Mouse (Mus musculus) megakaryocyte-erythroid progenitor cell, adult 5-6 weeks (primary cell): ENCODE results near the gene Fam193b. TPM values are rescaled to one million over a fixed set of nuclear protein-coding genes. Genes with fewer than 3 reads are reported as not detected.
"Not testable (repeated sequence)": the region's sequence is repeated elsewhere in the genome, so short reads cannot be mapped to it uniquely, and the experiment has no call there.

Experiments used
- ATAC-seq: replicated peaks from 2 replicates; pipeline ENCODE4 v1.8.0; 2016; ENCODE audit warnings: mild to moderate bottlenecking, inconsistent platforms; ENCODE audit not compliant: severe bottlenecking, poor library complexity, low FRiP score, low TSS enrichment
- total RNA-seq, 2 experiments: library from RNA; stranded (forward) in 1 of 2; stranded (reverse) in 1 of 2; fragments of 200-1000, 215-1000 nt in 1 of 2; fragments of >200 nt in 1 of 2; fragmentation: Nextera tagmentation in 1 of 2; gene quantifications; 2 replicates each; pipeline ENCODE4 v1.2.3; 2014 to 2017

Fam193b gene
- total RNA-seq, 2 experiments from 2014 or later = 17.9 to 72.9 TPM

DNA sequence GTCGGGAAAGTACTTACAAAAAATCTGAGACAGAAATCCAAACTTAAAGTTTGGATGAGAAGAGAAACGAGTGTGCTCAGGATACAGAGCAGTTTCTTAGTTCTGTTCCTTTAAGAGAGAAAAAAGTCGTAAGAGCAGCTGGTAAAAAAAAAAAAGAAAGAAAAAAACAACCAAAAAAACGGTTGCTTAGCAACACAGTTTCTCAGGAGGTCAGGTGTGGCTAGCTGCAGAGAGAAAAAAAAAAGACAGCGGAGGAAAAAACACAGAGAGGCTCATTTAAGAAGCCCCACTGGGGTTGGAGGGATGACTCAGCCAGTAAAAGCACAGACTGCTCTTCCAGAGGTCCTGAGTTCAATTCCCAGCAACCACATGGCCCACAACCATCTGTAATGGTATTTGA, 3.4 kb upstream of the Fam193b start:
- no peak for ATAC-seq

DNA sequence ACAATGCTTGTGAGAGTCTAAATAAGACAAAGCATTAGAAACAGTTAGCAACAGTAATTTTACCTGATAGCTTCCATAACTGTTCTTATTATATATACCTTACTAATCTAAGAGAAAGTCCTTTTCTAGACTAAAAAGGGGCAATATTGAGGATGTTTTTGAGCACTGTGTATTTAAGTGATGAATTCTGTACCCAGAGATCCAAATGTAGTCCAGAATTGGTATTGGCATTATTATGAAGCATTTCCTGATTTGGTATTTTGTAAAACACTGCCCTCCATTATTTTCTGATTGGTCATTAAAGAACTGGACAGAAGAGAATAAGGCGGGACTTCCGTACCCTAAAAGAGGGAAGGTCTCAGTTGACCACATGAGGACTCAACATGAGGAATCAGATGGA, 2.5 kb upstream of the Fam193b start, which contains the start of gene Tmed9:
TSS of gene Tmed9 (plus strand) at position 301 of the 400 bp plus-strand sequence.
- ATAC-seq = no peak

DNA sequence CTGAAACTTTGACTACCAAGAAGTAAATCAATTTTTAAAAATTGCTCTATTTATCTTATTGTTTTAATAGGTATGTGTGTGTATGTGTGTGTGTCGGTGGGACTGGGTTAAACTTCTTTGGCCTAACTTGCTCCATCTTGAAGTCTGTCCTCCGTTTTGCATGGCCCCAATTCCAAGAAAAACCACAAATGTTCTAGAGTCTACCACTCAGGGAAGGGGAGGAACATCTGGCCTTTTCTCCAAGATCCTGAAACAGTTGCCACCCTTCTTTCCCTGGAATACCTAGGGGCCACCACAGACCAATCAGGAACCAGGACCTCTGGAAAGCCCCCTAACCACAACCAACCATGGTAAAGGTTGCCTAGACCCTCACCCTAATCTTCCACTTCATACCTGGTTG, 1.1 kb upstream of the Fam193b start:
- ATAC-seq = no peak

GRCm38 (mm10) chr13:55570286-55570973, 490 bp downstream of the Fam193b start:
- peak; percentile 31; the same call in 1 of the 2 replicates for ATAC-seq

DNA sequence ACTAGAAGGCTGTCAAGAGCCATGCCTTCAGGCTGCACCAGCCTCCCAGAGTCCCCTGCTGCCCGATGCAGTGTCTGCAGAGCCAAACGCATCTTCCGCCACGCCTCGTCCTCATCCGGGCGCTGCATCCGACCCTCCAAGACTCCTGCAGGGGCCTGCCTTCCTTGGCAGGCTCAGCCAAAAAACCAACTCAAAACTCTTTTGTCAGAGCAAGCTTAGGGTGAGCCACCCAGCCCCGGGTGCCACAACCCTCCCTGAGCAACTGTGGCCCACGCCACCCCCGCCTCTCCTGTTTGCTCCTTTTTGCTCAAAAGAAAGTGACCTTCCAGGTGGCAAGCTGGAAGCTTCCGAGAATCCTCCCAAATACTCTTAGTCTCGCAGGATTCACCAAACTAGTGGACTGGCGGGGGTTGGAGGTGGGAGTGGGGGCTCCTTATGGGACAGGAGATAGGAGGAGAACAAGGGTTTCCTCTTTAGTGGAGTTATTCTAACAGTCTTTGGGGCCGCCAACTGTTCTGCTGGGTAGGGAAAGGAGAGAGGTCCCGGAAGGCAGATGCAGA, 1.1 kb downstream of the Fam193b start:
- ATAC-seq = no peak

DNA sequence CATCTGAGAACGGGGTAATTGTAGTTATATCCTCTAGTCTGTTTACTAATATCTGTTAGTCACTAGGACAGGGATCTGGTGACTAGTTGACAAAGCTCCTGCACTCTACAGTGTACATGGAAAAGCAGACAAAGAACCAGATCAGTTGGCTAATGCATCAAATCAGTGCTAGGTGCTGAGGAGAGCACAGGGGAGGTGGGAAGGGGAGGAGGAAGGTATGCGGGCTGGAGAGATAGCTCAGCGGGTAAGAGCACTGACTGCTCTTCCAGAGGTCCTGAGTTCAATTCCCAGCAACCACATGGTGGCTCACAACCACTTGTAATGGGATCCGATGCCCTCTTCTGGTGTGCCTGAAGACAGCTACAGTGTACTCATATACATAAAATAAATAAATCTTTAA, 2.4 kb downstream of the Fam193b start:
- not testable (repeated sequence) for ATAC-seq

- ATAC-seq = no peak
These were observed 3.0 kb downstream of the Fam193b start for GRCm38 (mm10) chr13:55567949-55568348.

DNA sequence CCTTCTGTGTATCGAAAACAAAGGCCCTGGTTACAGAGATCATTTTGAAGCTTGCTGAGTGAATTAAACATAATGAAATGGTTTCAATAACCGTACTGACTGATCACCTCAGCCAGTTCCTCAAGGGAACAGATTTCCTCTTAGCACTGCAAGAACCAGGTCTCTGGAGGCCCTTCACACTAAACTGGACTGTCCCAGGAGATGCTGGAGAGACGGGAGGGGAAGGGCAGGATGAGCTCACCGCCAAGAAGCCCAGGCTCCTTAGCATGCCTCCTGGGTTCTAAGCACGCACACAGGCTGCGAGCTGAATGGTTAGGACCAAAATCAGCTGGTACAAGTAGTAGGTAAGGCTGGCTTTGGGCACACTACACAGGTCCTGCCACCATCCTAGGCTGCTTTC, 3.9 kb downstream of the Fam193b start:
- ATAC-seq = no peak

DNA sequence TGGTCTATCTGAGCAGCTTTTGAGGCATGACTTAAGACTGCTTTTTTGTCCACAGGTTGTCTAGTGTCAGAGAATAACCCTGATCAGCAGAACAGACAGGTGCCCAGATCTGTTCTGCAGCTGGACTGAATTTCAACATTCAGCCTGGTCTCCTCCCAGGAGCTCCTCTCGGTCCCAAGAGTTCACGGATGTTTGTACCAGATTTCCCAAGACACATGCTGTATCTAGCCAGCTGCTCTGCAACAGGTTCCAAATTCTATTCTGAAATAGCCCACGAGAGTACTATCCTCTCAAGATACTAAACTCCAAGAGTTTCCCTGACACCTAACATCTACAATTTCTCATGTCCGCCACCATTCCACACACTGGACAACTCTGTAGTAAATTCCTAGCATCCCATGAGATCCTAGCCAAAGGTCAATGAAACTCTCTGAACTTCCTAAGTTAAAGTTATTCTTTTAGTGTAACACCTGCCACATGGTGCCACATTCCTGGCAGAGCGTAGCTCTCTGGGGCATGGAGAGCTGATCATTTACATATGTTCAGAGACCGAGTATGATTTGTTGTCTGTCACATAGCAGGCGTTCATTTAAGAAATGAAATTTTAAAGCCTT, 7.5 kb downstream of the Fam193b start:
- no peak for ATAC-seq

- ATAC-seq = no peak
These were observed 13.4 kb downstream of the Fam193b start for GRCm38 (mm10) chr13:55557499-55557898.

- no peak for ATAC-seq
These were observed 15.0 kb downstream of the Fam193b start for GRCm38 (mm10) chr13:55555921-55556320.

DNA sequence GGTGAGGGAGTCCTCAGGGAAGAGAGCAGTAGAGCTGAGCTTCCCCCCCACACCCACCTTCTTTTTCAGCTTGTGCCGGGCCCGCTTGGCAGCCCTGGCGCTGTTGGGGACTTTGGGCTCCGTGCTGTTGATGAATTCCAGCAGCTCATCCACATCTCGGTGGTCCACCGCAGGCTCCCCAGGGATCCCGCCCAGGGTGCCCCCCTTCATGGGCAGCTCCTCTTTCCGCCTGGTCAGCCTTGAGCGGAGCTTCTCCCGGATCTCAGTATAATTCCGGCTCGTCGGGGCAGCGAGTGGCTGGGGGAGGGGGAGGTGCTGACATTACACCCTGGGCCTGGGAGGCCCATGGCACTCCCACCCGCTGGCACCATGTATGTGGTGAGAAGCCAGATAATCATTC, 21.9 kb downstream of the Fam193b start:
- no peak for ATAC-seq

DNA sequence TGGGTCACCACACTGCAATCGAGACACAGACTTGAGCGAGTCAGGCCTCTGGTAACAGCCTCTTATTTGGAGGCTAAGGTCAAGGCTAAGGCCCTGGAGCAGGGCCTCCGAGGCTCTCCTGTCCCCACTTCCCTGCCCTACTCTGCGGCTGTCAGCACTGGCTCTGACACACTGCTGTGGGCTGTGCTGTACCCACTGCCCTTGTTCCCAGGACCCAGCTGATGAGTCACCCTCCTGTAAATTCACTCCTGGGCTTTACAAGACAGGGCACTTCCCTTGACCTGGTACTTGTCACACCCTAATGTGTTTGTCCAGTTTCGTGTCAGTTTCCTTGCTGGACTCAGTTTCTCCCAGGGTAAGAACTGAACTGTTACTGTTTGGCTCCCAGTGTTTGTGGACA, 22.5 kb downstream of the Fam193b start:
- no peak for ATAC-seq

DNA sequence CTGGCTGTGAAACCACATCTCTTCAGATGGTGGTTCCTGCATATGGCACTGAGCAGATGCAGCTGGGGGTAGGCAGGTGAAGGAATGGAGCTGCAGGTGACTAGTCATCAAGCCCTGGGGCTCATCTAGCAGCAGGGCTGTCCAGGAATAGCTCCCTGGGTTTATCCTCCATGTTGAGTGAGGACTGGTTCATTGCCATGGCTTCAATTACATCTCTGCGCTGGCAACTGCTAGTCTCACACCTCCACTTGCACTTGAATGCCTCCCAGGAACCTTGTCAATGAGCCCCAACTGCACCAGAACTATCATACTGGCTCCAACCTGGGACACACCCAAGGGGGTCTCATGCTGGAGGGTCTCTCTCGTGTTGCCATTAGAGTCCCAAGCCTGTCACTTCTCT, 23.0 kb downstream of the Fam193b start:
- no peak for ATAC-seq

DNA sequence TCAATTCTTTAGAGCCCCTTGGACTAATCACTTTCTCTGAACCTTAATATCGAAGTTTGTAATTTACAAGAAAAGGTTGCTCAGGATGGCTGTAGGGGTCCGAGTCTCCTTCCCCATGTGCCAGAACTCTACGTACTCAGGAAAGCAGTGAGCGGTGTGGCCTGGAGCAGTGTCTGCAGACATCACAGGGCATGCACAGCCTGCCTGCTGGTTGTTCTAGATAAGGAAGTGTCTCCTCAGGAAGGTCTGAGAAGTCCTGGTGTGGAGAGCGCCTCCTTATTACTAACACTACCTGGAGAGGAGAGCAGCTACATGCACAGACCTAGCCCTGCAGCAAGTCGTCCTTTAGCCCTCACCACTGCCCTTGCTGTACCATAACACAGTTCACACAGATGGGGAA, 26.1 kb downstream of the Fam193b start:
- peak; percentile 68 for ATAC-seq

GRCm38 (mm10) chr13:55543447-55543846, 27.5 kb downstream of the Fam193b start:
- no peak for ATAC-seq

GRCm38 (mm10) chr13:55542891-55543290, 28.0 kb downstream of the Fam193b start:
- no peak for ATAC-seq

DNA sequence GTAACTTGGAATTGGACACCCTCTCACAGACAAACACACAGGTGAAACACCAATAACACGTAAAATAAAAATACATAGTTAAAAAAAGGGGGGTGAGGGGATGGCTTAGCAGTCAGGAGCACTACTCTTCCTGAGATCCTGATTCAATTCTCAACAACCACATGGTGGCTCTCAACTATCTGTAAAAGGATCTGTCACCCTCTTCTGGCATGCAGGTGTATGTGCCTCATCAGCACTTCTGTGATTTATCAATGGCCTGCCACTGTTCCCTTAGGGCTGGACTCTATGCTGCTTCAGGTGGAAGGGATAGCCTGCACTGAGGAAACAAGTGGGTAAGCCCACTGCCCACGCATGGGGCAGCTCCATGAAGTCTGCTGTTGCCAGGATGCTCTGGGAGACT, 30.0 kb downstream of the Fam193b start:
- ATAC-seq = no peak

DNA sequence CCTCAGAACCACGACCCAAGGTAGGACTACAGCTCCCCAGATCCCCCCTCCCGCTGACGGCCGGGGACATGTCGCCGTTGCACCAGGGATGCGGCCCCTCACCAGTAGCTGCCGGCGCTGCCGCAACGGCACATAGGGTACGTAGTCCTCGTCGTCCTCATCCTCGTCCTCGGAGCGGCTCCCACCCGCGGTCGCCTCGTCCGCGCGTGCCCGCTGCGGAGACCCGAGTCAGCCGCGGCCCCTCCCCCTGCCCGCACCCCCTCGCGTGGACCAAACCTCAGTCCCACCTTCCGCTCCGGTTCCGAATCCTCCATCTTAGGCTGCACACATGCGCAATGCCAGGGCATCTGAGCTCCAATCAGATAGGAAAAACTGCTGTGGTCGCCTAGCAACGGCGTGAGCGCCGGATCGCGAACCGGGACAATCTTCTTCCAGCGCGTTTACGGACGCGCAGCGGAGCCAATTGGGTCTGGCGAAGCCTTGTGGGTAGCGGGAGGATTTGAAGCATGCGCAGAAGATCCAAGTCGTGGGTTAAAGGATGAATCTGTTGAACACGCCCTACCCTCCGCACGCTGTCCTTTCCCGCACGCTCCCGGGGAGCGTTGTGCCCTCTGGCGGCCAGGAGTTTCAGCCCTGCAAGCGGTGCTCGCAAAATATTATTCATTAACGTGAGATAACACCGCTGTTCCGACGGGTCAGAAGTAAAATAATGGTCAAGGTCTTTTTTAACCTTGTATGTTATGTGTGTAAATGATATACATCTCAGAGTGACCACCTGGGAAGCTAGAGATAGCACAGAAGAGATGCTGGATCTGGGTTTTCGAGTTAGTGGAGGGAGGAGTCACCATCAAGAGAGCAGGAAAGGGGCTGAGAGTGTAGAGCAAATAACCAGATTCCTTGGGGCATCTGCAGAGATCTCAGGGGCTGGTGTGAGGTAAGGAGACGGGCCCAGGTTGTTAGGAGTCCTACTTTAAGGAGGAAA, 34.4 kb downstream of the Fam193b start, which contains the start of gene Ddx41:
TSS of gene Ddx41 (minus strand) at position 465 of the 982 bp plus-strand sequence.
- ATAC-seq = peak; percentile 90

DNA sequence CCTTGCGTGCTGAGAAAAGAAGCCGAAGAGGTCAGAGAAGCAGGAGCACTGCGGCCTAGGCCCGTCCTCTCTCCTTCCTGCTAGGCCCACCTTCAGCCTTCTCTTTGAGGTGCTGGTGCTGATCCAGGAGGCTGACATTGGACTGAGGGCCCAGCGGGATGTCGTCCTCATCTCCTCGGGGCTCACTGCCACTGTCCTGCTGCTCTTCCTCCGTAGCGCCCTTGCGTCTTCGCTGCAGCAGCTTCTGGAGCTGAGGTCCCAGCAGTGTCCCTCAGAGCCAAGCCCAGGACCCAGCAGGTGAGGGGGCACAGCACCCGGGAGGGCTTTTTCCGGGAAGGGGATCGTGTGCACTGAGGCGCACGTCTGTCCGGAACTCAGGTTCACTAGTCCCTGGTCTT, 35.1 kb downstream of the Fam193b start:
- peak; percentile 7 for ATAC-seq
